Mouse (Mus musculus) liver, adult 2 months (tissue): ENCODE data around the gene Ccdc173. TPM values are rescaled to one million over a fixed set of nuclear protein-coding genes. Genes with fewer than 3 reads are reported as not detected.
A peak's percentile ranks its signal among the peaks of the same experiment; 100 is the strongest.

Experiments used
- DNase-seq: peaks from one replicate; pipeline ENCODE4 v3.0.0-alpha.2; 2011; ENCODE audit warnings: low read depth, low spot score; ENCODE audit errors: extremely low read depth
- H3K27ac ChIP-seq: fragments of 200-500 bp; replicated peaks from 2 replicates; pipeline ENCODE4 v1.5.1; 2012; ENCODE audit warnings: low read depth, mild to moderate bottlenecking, control low read depth, inconsistent platforms, low read length; ENCODE audit not compliant: insufficient read depth
- H3K27me3 ChIP-seq: fragments of 200-500 bp; 2 replicates; pipeline ENCODE4 v1.6.1; 2012; ENCODE audit warnings: mild to moderate bottlenecking, moderate library complexity, low read length, inconsistent platforms; ENCODE audit not compliant: control insufficient read depth, insufficient read depth
- H3K36me3 ChIP-seq: fragments of 200-500 bp; 2 replicates; pipeline ENCODE4 v1.6.1; 2012; ENCODE audit warnings: low read length, inconsistent platforms; ENCODE audit not compliant: control insufficient read depth, insufficient read depth
- H3K4me1 ChIP-seq: fragments of 200-500 bp; 2 replicates; pipeline ENCODE4 v1.6.1; 2011; ENCODE audit warnings: low read length; ENCODE audit not compliant: control insufficient read depth, insufficient read depth
- H3K4me3 ChIP-seq: fragments of 200-500 bp; 2 replicates; pipeline ENCODE4 v1.5.1; 2011; ENCODE audit warnings: low read depth, mild to moderate bottlenecking, control low read depth, low read length, moderate library complexity; ENCODE audit not compliant: insufficient read depth
- H3K79me2 ChIP-seq: fragments of 200-500 bp; 2 replicates; pipeline ENCODE4 v1.6.1; 2012; ENCODE audit warnings: inconsistent platforms, mild to moderate bottlenecking, low read length, moderate library complexity; ENCODE audit not compliant: control insufficient read depth, insufficient read depth
- H3K9ac ChIP-seq: fragments of 200-500 bp; 2 replicates; pipeline ENCODE4 v1.6.1; 2012; ENCODE audit warnings: low read depth, mild to moderate bottlenecking, control low read depth, inconsistent platforms, low read length
- CTCF ChIP-seq: fragments of 200-500 bp; IDR thresholded peaks from 2 replicates; pipeline ENCODE4 v1.5.1; 2011; ENCODE audit warnings: low read depth, low read length, control low read depth
- POLR2A ChIP-seq: fragments of 200-500 bp; IDR thresholded peaks from 2 replicates; pipeline ENCODE4 v1.6.1; 2011; ENCODE audit warnings: low read length, control low read depth; ENCODE audit not compliant: insufficient read depth; ENCODE audit errors: extremely low read depth
- WGBS: fragments of 180-500 bp; shearing (Covaris S2); methylation state at CpG from one replicate; pipeline ENCODE4 v1.1.7; 2018; 5-methylcytosine and 5-hydroxymethylcytosine counted together
- polyA plus RNA-seq: library from polyadenylated mRNA; depleted of rRNA; stranded (reverse); fragments of >200 nt; gene quantifications from 2 replicates; pipeline ENCODE4 v1.2.3, GENCODE M21; 2012
- total RNA-seq: library from RNA; depleted of rRNA; stranded (reverse); fragments of >200 nt; gene quantifications from 2 replicates; pipeline ENCODE4 v1.2.3, GENCODE M21; 2014

Gene Ccdc173
- total and polyA plus RNA-seq, 2 experiments = 0.37 TPM; not detected in 1

- 84% methylated on average over 8 of the region's 8 CpGs for WGBS
- H3K4me1 ChIP-seq = no peaks in the 10 kb centered on the region
- no peak for DNase-seq
- no peak overlapping the region for H3K4me3 ChIP-seq
- no peaks in the 10 kb centered on the region for H3K27me3 ChIP-seq
- TF ChIP-seq CTCF (no peak), POLR2A (no peak)
- H3K36me3 ChIP-seq = no peaks in the 10 kb centered on the region
- no peak overlapping the region for H3K27ac ChIP-seq
- no peak overlapping the region for H3K9ac ChIP-seq
- H3K79me2 ChIP-seq = no peaks in the 10 kb centered on the region
Measured at GRCm38 (mm10) chr2:69803756-69804155, 14.4 kb upstream of the Ccdc173 start.

GRCm38 (mm10) chr2:69802911-69803312 lies 13.5 kb upstream of the Ccdc173 start:
- no peaks in the 10 kb centered on the region for H3K79me2 ChIP-seq
- DNase-seq = peak; percentile 29
- H3K4me1 ChIP-seq = no peaks in the 10 kb centered on the region
- 60% methylated on average over 5 of the region's 5 CpGs for WGBS
- peak overlapping the region; percentile 32; the same call in 1 of the 2 replicates for H3K9ac ChIP-seq
- no peaks in the 10 kb centered on the region for H3K27me3 ChIP-seq
- TF ChIP-seq CTCF = peak; percentile 90
- 0 out of 2 replicates have a peak, but pooled peaks have one; percentile 11 for TF ChIP-seq POLR2A
- H3K4me3 ChIP-seq = peak overlapping the region; percentile 50; the same call in 1 of the 2 replicates
- H3K36me3 ChIP-seq = no peaks in the 10 kb centered on the region
- H3K27ac ChIP-seq = no peak overlapping the region

- 68% methylated on average over 4 of the region's 4 CpGs for WGBS
- no peak for DNase-seq
- TF ChIP-seq CTCF (no peak), POLR2A (no peak)
- Histone ChIP-seq H3K27ac (no peak overlapping the region), H3K27me3 (no peaks in the 10 kb centered on the region), H3K79me2 (no peaks in the 10 kb centered on the region), H3K9ac (no peak overlapping the region), H3K4me1 (peaks cover 2% of the 10 kb centered on the region; the same call in 1 of the 2 replicates), H3K36me3 (peaks cover 30% of the 10 kb centered on the region), H3K4me3 (no peak overlapping the region)
Measured at GRCm38 (mm10) chr2:69790722-69791121, 1.3 kb upstream of the Ccdc173 start.

- Histone ChIP-seq H3K4me1 (peaks cover 2% of the 10 kb centered on the region; the same call in 1 of the 2 replicates), H3K27me3 (no peaks in the 10 kb centered on the region), H3K27ac (no peak overlapping the region), H3K4me3 (peak overlapping the region; percentile 70), H3K36me3 (peaks cover 25% of the 10 kb centered on the region), H3K9ac (no peak overlapping the region), H3K79me2 (no peaks in the 10 kb centered on the region)
- no peak for TF ChIP-seq POLR2A
- peak; percentile 91 for TF ChIP-seq CTCF
- DNase-seq = peak; percentile 88
- WGBS = under 1% methylated on average over 10 of the region's 10 CpGs
Measured at GRCm38 (mm10) chr2:69790285-69790684, 910 bp upstream of the Ccdc173 start.

GRCm38 (mm10) chr2:69788974-69789373 lies 401 bp downstream of the Ccdc173 start:
- Histone ChIP-seq H3K9ac (peak overlapping the region; percentile 5; the same call in 1 of the 2 replicates), H3K4me1 (peaks cover 2% of the 10 kb centered on the region; the same call in 1 of the 2 replicates), H3K79me2 (no peaks in the 10 kb centered on the region), H3K27ac (no peak overlapping the region), H3K27me3 (no peaks in the 10 kb centered on the region), H3K4me3 (peak overlapping the region; percentile 70), H3K36me3 (peaks cover 16% of the 10 kb centered on the region)
- DNase-seq = no peak
- TF ChIP-seq POLR2A (no peak), CTCF (no peak)
- 32% methylated on average over 9 of the region's 9 CpGs for WGBS

- Histone ChIP-seq H3K27ac (no peak overlapping the region), H3K9ac (no peak overlapping the region), H3K4me1 (no peaks in the 10 kb centered on the region), H3K79me2 (no peaks in the 10 kb centered on the region), H3K4me3 (no peak overlapping the region), H3K27me3 (no peaks in the 10 kb centered on the region), H3K36me3 (no peaks in the 10 kb centered on the region)
- TF ChIP-seq CTCF (peak; percentile 36), POLR2A (no peak)
- peak; percentile 61 for DNase-seq
- 58% methylated on average over 5 of the region's 5 CpGs for WGBS
Measured at GRCm38 (mm10) chr2:69778836-69779177, 10.6 kb downstream of the Ccdc173 start.
